Mouse (Mus musculus) intestine, postnatal 0 days (tissue): ENCODE measurements around the gene Opcml. TPM values are rescaled to one million over a fixed set of nuclear protein-coding genes. Genes with fewer than 3 reads are reported as not detected.

Source experiments
- ATAC-seq: fragments of 200-750 bp; cut with Nextera tagmentation; 2 replicates; pipeline ENCODE4 v1.8.0; 2017; ENCODE audit warnings: mild to moderate bottlenecking, moderate TSS enrichment, moderate library complexity
- H3K27ac ChIP-seq: fragments of 300-500 bp; sonication (generic); 2 replicates; pipeline ENCODE4 v1.5.1; 2014; ENCODE audit warnings: mild to moderate bottlenecking, low read depth, low read length, moderate library complexity
- H3K27me3 ChIP-seq: fragments of 300-500 bp; sonication (generic); replicated peaks from 2 replicates; pipeline ENCODE4 v1.6.1; 2014; ENCODE audit warnings: low read length, mixed read lengths; ENCODE audit not compliant: control insufficient read depth, insufficient read depth
- H3K36me3 ChIP-seq: fragments of 300-500 bp; sonication (generic); 2 replicates; pipeline ENCODE4 v1.6.1; 2014; ENCODE audit warnings: mild to moderate bottlenecking, moderate library complexity; ENCODE audit not compliant: control insufficient read depth, insufficient read depth
- H3K4me1 ChIP-seq: fragments of 300-500 bp; sonication (generic); replicated peaks from 2 replicates; pipeline ENCODE4 v1.6.1; 2014; ENCODE audit warnings: antibody characterized with exemption, low read length, mixed read lengths; ENCODE audit not compliant: control insufficient read depth, insufficient read depth
- H3K4me2 ChIP-seq: fragments of 300-500 bp; sonication (generic); replicated peaks from 2 replicates; pipeline ENCODE4 v1.6.1; 2014; ENCODE audit warnings: low read depth, mild to moderate bottlenecking, moderate library complexity
- H3K4me3 ChIP-seq: fragments of 300-500 bp; sonication (generic); 2 replicates; pipeline ENCODE4 v1.5.1; 2014; ENCODE audit warnings: low read depth, low read length
- H3K9ac ChIP-seq: fragments of 300-500 bp; sonication (generic); 2 replicates; pipeline ENCODE4 v1.6.1; 2014; ENCODE audit warnings: mild to moderate bottlenecking, low read depth, low read length
- H3K9me3 ChIP-seq: fragments of 300-500 bp; sonication (generic); 2 replicates; pipeline ENCODE4 v1.6.1; 2016; ENCODE audit warnings: mixed run types; ENCODE audit not compliant: control insufficient read depth
- CTCF ChIP-seq: sonication (generic); IDR thresholded peaks from 2 replicates; pipeline ENCODE4 v1.5.1; 2016; ENCODE audit warnings: low read depth, mild to moderate bottlenecking, control low read depth, antibody characterized with exemption, moderate library complexity
- WGBS: fragments of 180-500 bp; shearing (Covaris S2); extraction: QIAGEN DNeasy Blood & Tissue Kit; methylation state at CpG from one replicate; pipeline ENCODE4 v1.1.7; 2014; 5-methylcytosine and 5-hydroxymethylcytosine counted together
- polyA plus RNA-seq: library from polyadenylated mRNA; unstranded; fragments of >200 nt; fragmentation: Nextera tagmentation; extraction: Ambion mirVana; gene quantifications from 2 replicates; pipeline ENCODE4 v1.2.1, GENCODE M21; 2015

Gene Opcml
- polyA plus RNA-seq, 1 experiment from 2014 or later, result 1.7 TPM

DNA sequence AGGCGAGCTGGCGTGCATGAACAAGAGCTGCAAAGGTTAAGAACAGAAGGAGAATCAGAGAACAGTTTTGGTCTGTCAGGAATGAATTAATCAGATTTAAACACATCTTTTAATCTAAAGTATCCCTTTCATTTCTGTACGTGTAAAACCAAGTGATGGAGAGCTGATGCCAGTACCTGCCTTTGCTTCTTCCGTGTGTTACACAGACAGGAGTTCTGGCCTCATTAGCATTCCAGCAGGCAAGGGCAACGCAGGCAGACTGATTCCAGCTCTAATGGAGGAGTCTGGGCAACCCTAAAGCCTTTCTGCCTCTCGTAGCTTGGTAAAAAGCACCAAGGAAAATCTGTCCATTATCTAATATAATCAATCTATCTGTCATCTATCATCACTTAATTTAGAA, 771.2 kb downstream of the Opcml start:
- no peak for ATAC-seq
- Histone ChIP-seq H3K36me3 (no peaks in the 10 kb centered on the region), H3K4me2 (no peak overlapping the region), H3K27ac (no peak overlapping the region), H3K4me1 (no peaks in the 10 kb centered on the region), H3K9me3 (no peaks in the 10 kb centered on the region), H3K4me3 (no peak overlapping the region), H3K27me3 (no peaks in the 10 kb centered on the region), H3K9ac (no peak overlapping the region)
- TF ChIP-seq CTCF, result no peak
- WGBS, result 62% methylated on average over 6 of the region's 6 CpGs

- H3K27ac ChIP-seq, result no peak overlapping the region
- no peak overlapping the region for H3K4me2 ChIP-seq
- no peaks in the 10 kb centered on the region for H3K9me3 ChIP-seq
- 15% methylated on average over 14 of the region's 14 CpGs for WGBS
- no peak for TF ChIP-seq CTCF
- H3K4me3 ChIP-seq, result no peak overlapping the region
- no peaks in the 10 kb centered on the region for H3K27me3 ChIP-seq
- H3K9ac ChIP-seq, result no peak overlapping the region
- H3K4me1 ChIP-seq, result no peaks in the 10 kb centered on the region
- H3K36me3 ChIP-seq, result no peaks in the 10 kb centered on the region
- ATAC-seq, result no peak
These were observed 772.6 kb downstream of the Opcml start for GRCm38 (mm10) chr9:28563066-28563683.

GRCm38 (mm10) chr9:28569041-28569522, 778.5 kb downstream of the Opcml start:
- Histone ChIP-seq H3K9ac (no peak overlapping the region), H3K4me2 (no peak overlapping the region), H3K36me3 (no peaks in the 10 kb centered on the region), H3K27me3 (no peaks in the 10 kb centered on the region), H3K4me1 (0 out of 2 replicates have a peak, but pooled peaks cover 4% of the 10 kb centered on the region), H3K27ac (no peak overlapping the region), H3K9me3 (no peaks in the 10 kb centered on the region), H3K4me3 (no peak overlapping the region)
- 38% methylated on average over 8 of the region's 8 CpGs for WGBS
- no peak for ATAC-seq
- TF ChIP-seq CTCF, result no peak

GRCm38 (mm10) chr9:28569776-28570175, 779.2 kb downstream of the Opcml start:
- TF ChIP-seq CTCF, result no peak
- no peak for ATAC-seq
- Histone ChIP-seq H3K27me3 (no peaks in the 10 kb centered on the region), H3K36me3 (no peaks in the 10 kb centered on the region), H3K9ac (no peak overlapping the region), H3K4me3 (no peak overlapping the region), H3K9me3 (no peaks in the 10 kb centered on the region), H3K27ac (no peak overlapping the region), H3K4me1 (0 out of 2 replicates have a peak, but pooled peaks cover 4% of the 10 kb centered on the region), H3K4me2 (no peak overlapping the region)
- WGBS, result 62% methylated on average over 2 of the region's 2 CpGs

DNA sequence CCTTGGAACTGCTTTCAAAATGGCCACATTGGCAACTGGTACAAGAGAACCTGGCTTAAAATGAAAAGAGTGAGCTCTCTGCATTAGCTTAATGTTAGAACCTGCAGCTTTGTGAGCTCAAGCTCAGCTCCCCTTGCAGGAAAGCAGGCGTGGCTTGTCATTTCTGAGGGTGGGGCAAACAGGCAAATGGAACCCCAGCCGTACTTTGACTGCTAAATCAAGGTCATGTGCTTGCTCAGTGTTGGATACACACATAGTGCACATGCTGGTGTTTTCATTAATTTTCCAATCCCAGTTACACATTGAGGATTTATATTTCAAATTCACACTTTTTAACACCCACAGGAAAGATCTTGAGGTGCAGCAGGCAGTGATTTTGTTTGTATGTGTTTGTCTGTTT, 781.1 kb downstream of the Opcml start:
- H3K4me1 ChIP-seq, result 0 out of 2 replicates have a peak, but pooled peaks cover 4% of the 10 kb centered on the region
- 23% methylated on average over 2 of the region's 2 CpGs for WGBS
- no peak overlapping the region for H3K4me3 ChIP-seq
- no peak for ATAC-seq
- no peak for TF ChIP-seq CTCF
- no peak overlapping the region for H3K9ac ChIP-seq
- no peaks in the 10 kb centered on the region for H3K36me3 ChIP-seq
- no peaks in the 10 kb centered on the region for H3K27me3 ChIP-seq
- H3K27ac ChIP-seq, result no peak overlapping the region
- H3K4me2 ChIP-seq, result no peak overlapping the region
- H3K9me3 ChIP-seq, result no peaks in the 10 kb centered on the region

DNA sequence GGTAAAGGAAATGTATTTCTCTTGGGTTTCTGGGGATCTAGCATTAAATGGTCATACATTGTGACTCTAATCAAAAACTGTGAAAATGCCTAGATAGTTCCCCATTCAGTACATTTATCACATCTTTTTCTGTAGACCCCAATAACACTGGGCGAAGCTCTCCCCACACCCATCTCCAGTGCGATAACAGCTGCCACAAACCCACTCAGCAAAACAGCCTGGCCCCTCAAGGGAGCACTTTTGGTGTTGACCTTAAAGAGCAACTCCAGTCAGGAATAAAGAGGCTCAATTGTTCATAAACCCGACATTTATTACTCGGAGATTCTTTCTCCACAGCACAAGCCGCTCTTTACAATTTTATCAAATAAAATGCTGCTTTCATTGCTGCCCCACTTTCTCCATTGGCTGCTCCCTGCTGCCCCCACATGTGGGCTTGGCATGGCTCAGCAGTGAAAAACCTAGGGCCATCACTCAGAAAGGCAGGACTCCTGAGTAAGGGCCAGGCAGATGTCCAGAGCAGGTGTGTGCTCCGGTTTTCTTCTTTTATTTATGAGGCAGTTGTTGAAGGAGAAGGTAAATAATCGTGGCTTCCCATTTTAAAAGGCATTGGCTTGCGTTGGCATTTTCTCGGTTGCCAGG, 781.7 kb downstream of the Opcml start:
- Histone ChIP-seq H3K27me3 (no peaks in the 10 kb centered on the region), H3K27ac (no peak overlapping the region), H3K4me3 (no peak overlapping the region), H3K4me1 (0 out of 2 replicates have a peak, but pooled peaks cover 4% of the 10 kb centered on the region), H3K9ac (no peak overlapping the region), H3K36me3 (no peaks in the 10 kb centered on the region), H3K9me3 (no peaks in the 10 kb centered on the region), H3K4me2 (no peak overlapping the region)
- TF ChIP-seq CTCF, result peak; percentile 17; the same call in 1 of the 2 replicates
- 47% methylated on average over 9 of the region's 9 CpGs for WGBS
- no peak for ATAC-seq
